Mouse (Mus musculus) small intestine, adult 2 months (tissue): ENCODE results near the gene Fblim1. TPM values are rescaled to one million over a fixed set of nuclear protein-coding genes. Genes with fewer than 3 reads are reported as not detected.

Source experiments
- H3K27ac ChIP-seq: fragments of 200-500 bp; 2 replicates; pipeline ENCODE4 v1.5.1; 2012; ENCODE audit warnings: low read depth, low read length, control low read depth, inconsistent platforms; ENCODE audit not compliant: insufficient read depth
- H3K27me3 ChIP-seq: fragments of 200-500 bp; 2 replicates; pipeline ENCODE4 v1.6.1; 2012; ENCODE audit warnings: mild to moderate bottlenecking, moderate library complexity, low read length, inconsistent platforms; ENCODE audit not compliant: control insufficient read depth, insufficient read depth
- H3K36me3 ChIP-seq: fragments of 200-500 bp; 2 replicates; pipeline ENCODE4 v1.6.1; 2012; ENCODE audit warnings: mild to moderate bottlenecking, low read length, control low read depth, inconsistent platforms; ENCODE audit not compliant: control insufficient read depth, insufficient read depth
- H3K4me1 ChIP-seq: fragments of 200-500 bp; 2 replicates; pipeline ENCODE4 v1.6.1; 2012; ENCODE audit warnings: low read length, inconsistent platforms, mixed read lengths; ENCODE audit not compliant: control insufficient read depth, insufficient read depth, insufficient read length
- H3K4me3 ChIP-seq: fragments of 200-500 bp; 2 replicates; pipeline ENCODE4 v1.5.1; 2012; ENCODE audit warnings: low read depth, mild to moderate bottlenecking, control low read depth, inconsistent platforms, low read length, moderate library complexity
- CTCF ChIP-seq: fragments of 200-500 bp; IDR thresholded peaks from 2 replicates; pipeline ENCODE4 v1.5.1; 2012; ENCODE audit warnings: low read depth, mild to moderate bottlenecking, control low read depth, inconsistent platforms, low read length, moderate library complexity, mixed read lengths; ENCODE audit not compliant: insufficient replicate concordance, insufficient read length; ENCODE audit errors: extremely low read depth
- POLR2A ChIP-seq: fragments of 200-500 bp; IDR thresholded peaks from 2 replicates; pipeline ENCODE4 v1.6.1; 2012; ENCODE audit warnings: low read depth, mild to moderate bottlenecking, control low read depth, inconsistent platforms, low read length, moderate library complexity
- WGBS: fragments of 180-500 bp; shearing (Covaris S2); methylation state at CpG from one replicate; pipeline ENCODE4 v1.1.7; 2018; 5-methylcytosine and 5-hydroxymethylcytosine counted together
- polyA plus RNA-seq: library from polyadenylated mRNA; depleted of rRNA; stranded (reverse); fragments of >200 nt; gene quantifications from 2 replicates; pipeline ENCODE4 v1.2.3, GENCODE M21; 2012

The Fblim1 gene
- polyA plus RNA-seq, 1 experiment, result 108 TPM

- peaks cover 17% of the 10 kb centered on the region for H3K36me3 ChIP-seq
- no peak overlapping the region for H3K4me3 ChIP-seq
- TF ChIP-seq CTCF (no peak), POLR2A (no peak)
- no peaks in the 10 kb centered on the region for H3K27me3 ChIP-seq
- no peak overlapping the region for H3K27ac ChIP-seq
- peaks cover 17% of the 10 kb centered on the region for H3K4me1 ChIP-seq
- 92% methylated on average over 16 of the region's 16 CpGs for WGBS
Observed at GRCm38 (mm10) chr4:141625774-141626550, 20.1 kb upstream of the Fblim1 start.

DNA sequence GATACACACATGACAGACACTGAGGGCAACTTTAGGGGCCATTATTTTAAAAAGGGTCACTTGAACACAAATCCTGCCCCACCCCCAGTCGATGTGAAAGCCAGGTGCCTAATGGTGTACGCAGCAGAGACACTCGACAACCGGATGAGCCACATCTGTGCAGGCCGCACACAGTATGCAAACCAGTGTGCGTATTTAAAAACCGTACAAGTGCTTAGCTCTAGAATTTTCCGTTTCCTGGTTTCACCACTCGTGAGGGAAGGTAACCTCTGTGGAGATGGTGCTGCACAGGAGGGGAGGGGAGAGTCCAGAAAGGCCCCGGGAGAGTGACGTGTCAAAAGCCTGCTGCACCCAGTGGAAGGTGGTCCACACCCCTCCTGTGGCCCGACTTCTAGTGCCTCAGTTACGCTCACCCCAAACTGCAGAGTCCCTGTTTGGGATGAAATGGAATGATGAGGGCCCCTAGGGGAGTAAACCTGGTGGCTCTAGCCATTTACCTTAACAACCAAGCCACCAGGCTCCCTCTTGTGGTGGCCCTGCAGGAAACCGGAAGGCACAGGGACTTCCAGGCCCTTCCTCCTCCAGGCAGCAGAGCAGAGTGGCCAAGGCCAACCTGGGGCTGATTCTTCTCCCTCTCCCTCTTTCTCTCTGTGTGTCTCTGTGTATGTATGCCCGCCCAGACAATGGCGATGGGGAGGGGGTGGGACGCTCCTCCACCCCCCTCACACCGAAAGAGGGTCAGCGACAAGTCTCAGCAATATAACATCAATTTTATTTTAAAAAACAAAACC, 19.3 kb upstream of the Fblim1 start:
- Histone ChIP-seq H3K36me3 (peaks cover 14% of the 10 kb centered on the region), H3K4me3 (no peak overlapping the region), H3K27ac (peak overlapping the region; percentile 25; the same call in 1 of the 2 replicates), H3K4me1 (peaks cover 17% of the 10 kb centered on the region), H3K27me3 (no peaks in the 10 kb centered on the region)
- 72% methylated on average over 19 of the region's 19 CpGs for WGBS
- TF ChIP-seq CTCF (peak; percentile 81), POLR2A (no peak)

DNA sequence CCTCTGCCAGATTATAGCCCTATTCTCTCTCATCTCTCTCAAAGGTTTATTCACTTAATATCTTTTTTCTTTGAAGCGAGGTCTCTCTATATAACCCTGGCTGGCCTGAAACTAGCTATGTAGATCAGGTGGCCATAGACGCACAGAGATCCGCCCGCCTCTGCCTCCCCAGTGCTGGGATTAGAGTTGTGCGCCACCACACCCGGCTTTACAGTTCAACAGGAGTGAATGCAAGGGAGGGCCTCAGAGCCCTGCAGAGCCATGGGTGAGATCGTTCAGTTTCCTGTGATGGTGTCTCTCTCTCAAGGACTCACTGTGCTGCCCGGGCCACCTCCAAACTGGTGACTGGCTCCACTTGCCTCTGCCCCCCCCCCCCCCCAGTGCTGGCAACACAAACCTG, 18.2 kb upstream of the Fblim1 start:
- no peak overlapping the region for H3K4me3 ChIP-seq
- H3K4me1 ChIP-seq, result peaks cover 24% of the 10 kb centered on the region
- 85% methylated on average over 8 of the region's 8 CpGs for WGBS
- TF ChIP-seq POLR2A, result no peak
- no peaks in the 10 kb centered on the region for H3K27me3 ChIP-seq
- peaks cover 11% of the 10 kb centered on the region for H3K36me3 ChIP-seq
- peak overlapping the region; percentile 2; the same call in 1 of the 2 replicates for H3K27ac ChIP-seq

- Histone ChIP-seq H3K4me3 (peak within 1 kb of the TSS; percentile 58), H3K4me1 (peaks cover 28% of the 10 kb centered on the region), H3K27ac (peak within 1 kb of the TSS; percentile 82), H3K36me3 (peaks cover 11% of the 10 kb centered on the region), H3K27me3 (no peaks in the 10 kb centered on the region)
- TF ChIP-seq CTCF (no peak), POLR2A (peak; percentile 46; the same call in 1 of the 2 replicates)
- 13% methylated on average over 1 of the region's 1 CpGs for WGBS
Observed at GRCm38 (mm10) chr4:141623666-141624065, 17.8 kb upstream of the Fblim1 start, which contains the start of gene Slc25a34. Gene Slc25a34 (minus strand): TSS chr4:141623821.

- H3K4me1 ChIP-seq, result peaks cover 28% of the 10 kb centered on the region
- peak overlapping the region; percentile 82 for H3K27ac ChIP-seq
- peaks cover 6% of the 10 kb centered on the region for H3K36me3 ChIP-seq
- WGBS, result 35% methylated on average over 11 of the region's 11 CpGs
- no peaks in the 10 kb centered on the region for H3K27me3 ChIP-seq
- peak overlapping the region; percentile 58 for H3K4me3 ChIP-seq
- TF ChIP-seq POLR2A (no peak), CTCF (no peak)
Observed at GRCm38 (mm10) chr4:141623037-141623436, 17.1 kb upstream of the Fblim1 start.

DNA sequence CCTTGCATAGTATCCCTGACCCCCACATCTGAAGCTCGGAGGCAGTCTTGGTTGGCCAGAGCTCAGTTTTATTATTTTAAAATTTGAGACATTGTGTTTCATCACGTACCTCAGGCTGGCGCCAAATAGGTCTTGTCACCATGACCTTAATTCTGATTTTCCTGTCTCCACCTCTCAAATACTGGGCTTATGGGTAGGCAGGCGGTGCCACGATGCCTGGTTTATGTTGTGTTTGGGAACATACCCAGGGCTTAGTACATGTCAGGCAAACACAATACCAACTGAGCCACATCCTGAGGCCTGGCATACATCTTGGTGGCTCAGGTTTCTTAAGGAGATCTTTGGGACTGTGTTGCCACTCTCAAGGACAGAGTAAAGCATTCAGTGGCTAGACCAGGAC, 16.7 kb upstream of the Fblim1 start:
- Histone ChIP-seq H3K4me3 (no peak overlapping the region), H3K4me1 (peaks cover 31% of the 10 kb centered on the region), H3K27me3 (no peaks in the 10 kb centered on the region), H3K27ac (peak overlapping the region; percentile 82), H3K36me3 (peaks cover 3% of the 10 kb centered on the region)
- TF ChIP-seq POLR2A, result no peak
- TF ChIP-seq CTCF, result no peak
- 85% methylated on average over 5 of the region's 5 CpGs for WGBS

GRCm38 (mm10) chr4:141622091-141622490, 16.2 kb upstream of the Fblim1 start:
- Histone ChIP-seq H3K27me3 (no peaks in the 10 kb centered on the region), H3K27ac (no peak overlapping the region), H3K36me3 (peaks cover 2% of the 10 kb centered on the region), H3K4me3 (0 out of 2 replicates have a peak overlapping the region, but pooled peaks have one; percentile 6), H3K4me1 (peaks cover 31% of the 10 kb centered on the region)
- WGBS, result 75% methylated on average over 8 of the region's 8 CpGs
- TF ChIP-seq POLR2A (no peak), CTCF (no peak)
